Mouse (Mus musculus) MEL (cell line): Measurements from ENCODE around the gene Tor1aip2. TPM values are rescaled to one million over a fixed set of nuclear protein-coding genes. Genes with fewer than 3 reads are reported as not detected.

Experiments used
- DNase-seq: peaks from one replicate; pipeline ENCODE4 v3.0.0; 2011; ENCODE audit warnings: low read depth, low spot score
- H3K27ac ChIP-seq: 2 replicates; pipeline ENCODE4 v1.5.1; 2012; ENCODE audit warnings: low read depth, mild to moderate bottlenecking, control low read depth, low read length, moderate library complexity; ENCODE audit not compliant: control insufficient read depth
- H3K27me3 ChIP-seq, 2 experiments: fragments of 150-350 bp in 1 of 2; sonication (generic) in 1 of 2; 2 replicates each; pipeline ENCODE4 v1.6.1; 2012; ENCODE audit warnings: low read length in 2 of 2, mild to moderate bottlenecking in 2 of 2, improper control_type of control experiment in 1 of 2, moderate library complexity in 1 of 2; ENCODE audit not compliant: insufficient read depth in 2 of 2, control insufficient read depth in 1 of 2
- H3K36me3 ChIP-seq, 2 experiments: 2 replicates each; pipeline ENCODE4 v1.6.1; 2012 to 2014; ENCODE audit warnings: low read length in 2 of 2, improper control_type of control experiment in 1 of 2, inconsistent platforms in 1 of 2, mild to moderate bottlenecking in 1 of 2; ENCODE audit not compliant: insufficient read depth in 2 of 2, control insufficient read depth in 1 of 2
- H3K4me1 ChIP-seq, 2 experiments: fragments of 150-350 bp in 1 of 2; sonication (generic) in 1 of 2; 2 replicates each; pipeline ENCODE4 v1.6.1; 2012; ENCODE audit warnings: low read length in 2 of 2, improper control_type of control experiment in 1 of 2, mild to moderate bottlenecking in 1 of 2; ENCODE audit not compliant: insufficient read depth in 2 of 2, control insufficient read depth in 1 of 2
- H3K4me3 ChIP-seq, 2 experiments: fragments of 150-350 bp in 1 of 2; sonication (generic) in 1 of 2; 2 replicates each; pipeline ENCODE4 v1.5.1; 2012; ENCODE audit warnings: low read depth in 2 of 2, low read length in 2 of 2, mild to moderate bottlenecking in 2 of 2, moderate library complexity in 2 of 2, control low read depth in 1 of 2, improper control_type of control experiment in 1 of 2; ENCODE audit not compliant: control insufficient read depth in 1 of 2, insufficient read depth in 1 of 2
- H3K79me2 ChIP-seq: 2 replicates; pipeline ENCODE4 v1.6.1; 2012; ENCODE audit warnings: mild to moderate bottlenecking, low read length, moderate library complexity; ENCODE audit not compliant: control insufficient read depth, poor library complexity, insufficient read depth
- H3K9ac ChIP-seq: 2 replicates; pipeline ENCODE4 v1.6.1; 2012; ENCODE audit warnings: low read depth, mild to moderate bottlenecking, control low read depth, low read length, moderate library complexity; ENCODE audit not compliant: control insufficient read depth, poor library complexity, severe bottlenecking
- H3K9me3 ChIP-seq: fragments of 150-350 bp; sonication (generic); replicated peaks from 2 replicates; pipeline ENCODE4 v1.6.1; 2012; ENCODE audit warnings: mild to moderate bottlenecking, low read length, improper control_type of control experiment, moderate library complexity; ENCODE audit not compliant: insufficient read depth
- BHLHE40 ChIP-seq: IDR thresholded peaks from 2 replicates; pipeline ENCODE4 v1.6.1; 2012; ENCODE audit warnings: low read depth, mild to moderate bottlenecking, inconsistent platforms, low read length, improper control_type of control experiment, borderline replicate concordance
- CHD1 ChIP-seq: IDR thresholded peaks from 2 replicates; pipeline ENCODE4 v1.6.1; 2012; ENCODE audit warnings: low read depth, mild to moderate bottlenecking, inconsistent platforms, low read length, improper control_type of control experiment
- CHD2 ChIP-seq: IDR thresholded peaks from 2 replicates; pipeline ENCODE4 v1.6.1; 2011; ENCODE audit warnings: low read length, improper control_type of control experiment
- CTCF ChIP-seq, 3 experiments: IDR thresholded peaks in 2 of 3; conservative IDR thresholded peaks in 1 of 3; 2 replicates each; pipeline ENCODE4 v1.5.1; 2011 to 2012; ENCODE audit warnings: low read length in 3 of 3, low read depth in 2 of 3, mild to moderate bottlenecking in 2 of 3, improper control_type of control experiment in 1 of 3, inconsistent platforms in 1 of 3, mixed read lengths in 1 of 3, moderate library complexity in 1 of 3; ENCODE audit not compliant: control insufficient read depth in 1 of 3, insufficient read depth in 1 of 3, poor library complexity in 1 of 3, severe bottlenecking in 1 of 3
- ETS1 ChIP-seq: IDR thresholded peaks from 2 replicates; pipeline ENCODE4 v1.6.1; 2012; ENCODE audit warnings: low read depth, mild to moderate bottlenecking, inconsistent platforms, low read length, improper control_type of control experiment, moderate library complexity
- HCFC1 ChIP-seq: IDR thresholded peaks from 2 replicates; pipeline ENCODE4 v1.6.1; 2012; ENCODE audit warnings: low read depth, mild to moderate bottlenecking, inconsistent platforms, low read length, improper control_type of control experiment, moderate library complexity
- JUND ChIP-seq: IDR thresholded peaks from 2 replicates; pipeline ENCODE4 v1.6.1; 2011; ENCODE audit warnings: low read depth, mild to moderate bottlenecking, improper control_type of control experiment, low read length
- KAT2A ChIP-seq: conservative IDR thresholded peaks from 2 replicates; pipeline ENCODE4 v1.6.1; 2012; ENCODE audit warnings: low read depth, low read length, improper control_type of control experiment, inconsistent platforms
- MAFK ChIP-seq: IDR thresholded peaks from 2 replicates; pipeline ENCODE4 v1.6.1; 2011; ENCODE audit warnings: low read depth, mild to moderate bottlenecking, low read length, improper control_type of control experiment, borderline replicate concordance
- MEF2A ChIP-seq: IDR thresholded peaks from 2 replicates; pipeline ENCODE4 v1.6.1; 2014; ENCODE audit warnings: low read depth, mild to moderate bottlenecking, inconsistent platforms, low read length, improper control_type of control experiment; ENCODE audit not compliant: poor library complexity, insufficient replicate concordance, severe bottlenecking; ENCODE audit errors: extremely low read depth
- MXI1 ChIP-seq: IDR thresholded peaks from 2 replicates; pipeline ENCODE4 v1.6.1; 2011; ENCODE audit warnings: mild to moderate bottlenecking, low read depth, low read length, improper control_type of control experiment
- MYB ChIP-seq: IDR thresholded peaks from 2 replicates; pipeline ENCODE4 v1.6.1; 2011; ENCODE audit warnings: mild to moderate bottlenecking, low read depth, low read length, improper control_type of control experiment
- NELFE ChIP-seq: IDR thresholded peaks from 2 replicates; pipeline ENCODE4 v1.6.1; 2011; ENCODE audit warnings: low read depth, low read length, improper control_type of control experiment
- POLR2AphosphoS5 ChIP-seq: IDR thresholded peaks from 2 replicates; pipeline ENCODE4 v1.6.1; 2012; ENCODE audit warnings: low read depth, borderline replicate concordance, mild to moderate bottlenecking, inconsistent platforms, low read length, moderate library complexity, mixed read lengths
- RAD21 ChIP-seq: IDR thresholded peaks from 2 replicates; pipeline ENCODE4 v1.6.1; 2011; ENCODE audit warnings: mild to moderate bottlenecking, low read depth, low read length, improper control_type of control experiment
- SIN3A ChIP-seq: IDR thresholded peaks from 2 replicates; pipeline ENCODE4 v1.6.1; 2012; ENCODE audit warnings: low read length, improper control_type of control experiment, inconsistent platforms
- SMC3 ChIP-seq: IDR thresholded peaks from 2 replicates; pipeline ENCODE4 v1.6.1; 2011; ENCODE audit warnings: low read depth, low read length, improper control_type of control experiment
- UBTF ChIP-seq: IDR thresholded peaks from 2 replicates; pipeline ENCODE4 v1.6.1; 2012; ENCODE audit warnings: low read depth, mild to moderate bottlenecking, inconsistent platforms, low read length, improper control_type of control experiment, moderate library complexity, borderline replicate concordance; ENCODE audit not compliant: insufficient read depth
- USF2 ChIP-seq, 2 experiments: IDR thresholded peaks; 2 replicates each; pipeline ENCODE4 v1.6.1; 2011 to 2012; ENCODE audit warnings: improper control_type of control experiment in 2 of 2, low read length in 2 of 2, borderline replicate concordance in 1 of 2, inconsistent platforms in 1 of 2, low read depth in 1 of 2, mild to moderate bottlenecking in 1 of 2; ENCODE audit not compliant: insufficient read depth in 1 of 2
- ZC3H11A ChIP-seq: IDR thresholded peaks from 2 replicates; pipeline ENCODE4 v1.6.1; 2012; ENCODE audit warnings: low read depth, mild to moderate bottlenecking, inconsistent platforms, low read length, improper control_type of control experiment
- ZMIZ1 ChIP-seq: IDR thresholded peaks from 2 replicates; pipeline ENCODE4 v1.6.1; 2012; ENCODE audit warnings: low read depth, mild to moderate bottlenecking, inconsistent platforms, low read length, improper control_type of control experiment, moderate library complexity
- polyA plus RNA-seq, 2 experiments: library from polyadenylated mRNA; stranded (reverse) in 1 of 2; unstranded in 1 of 2; fragments of >175 nt in 1 of 2; fragments of >200 nt in 1 of 2; gene quantifications; 2 replicates each; pipeline versions ENCODE4 v1.2.1 to v1.2.4; 2012; ENCODE audit warnings: low replicate concordance in 2 of 2, low read depth in 1 of 2; ENCODE audit not compliant: insufficient read length in 2 of 2, insufficient read depth in 1 of 2, missing spikeins in 1 of 2
- total RNA-seq: library from RNA; depleted of rRNA; stranded (reverse); fragments of 300-350 nt; gene quantifications from 2 replicates; pipeline ENCODE4 v1.2.3, GENCODE M21; 2012

Tor1aip2 gene
- total and polyA plus RNA-seq, 3 experiments = 47.1 to 48.1 TPM; not detected in 1

DNA sequence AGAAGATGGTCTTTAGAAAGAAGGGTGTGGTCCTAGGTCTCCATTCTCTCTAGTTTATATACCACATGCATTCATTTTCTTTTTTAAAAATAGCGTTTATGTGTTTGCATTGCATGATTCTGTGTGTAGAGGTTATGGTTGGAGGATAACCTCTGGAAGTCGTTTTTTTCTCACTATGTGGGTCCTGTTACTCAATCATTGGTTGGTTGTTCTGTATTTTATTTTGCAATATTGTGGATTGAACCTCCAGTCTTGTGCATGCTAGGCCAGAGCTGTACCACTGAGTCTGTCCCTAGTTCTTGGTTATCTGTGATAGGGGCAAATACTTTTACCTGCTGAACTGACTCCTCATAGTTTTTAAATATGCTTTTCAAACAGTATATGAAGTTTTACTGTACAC is 23.0 kb downstream of the Tor1aip2 start:
- H3K36me3 ChIP-seq = peaks cover 3 to 8% of the 10 kb centered on the region in 2 experiments
- no peaks in the 10 kb centered on the region for H3K9me3 ChIP-seq
- H3K4me1 ChIP-seq = peaks cover 3 to 5% of the 10 kb centered on the region in 2 experiments; a peak in 3 of 4 replicates
- H3K27me3 ChIP-seq = no peaks in the 10 kb centered on the region
- no peak overlapping the region for H3K9ac ChIP-seq
- H3K27ac ChIP-seq = no peak overlapping the region
- DNase-seq = no peak
- H3K79me2 ChIP-seq = no peaks in the 10 kb centered on the region
- H3K4me3 ChIP-seq = no peak overlapping the region
- TF ChIP-seq HCFC1 (no peak), USF2 (IDR thresholded peaks at IDR 0.05; ENCODE audit: borderline replicate concordance in 1 of 2, insufficient read depth in 1 of 2, low read depth in 1 of 2, low read length in 2 of 2) (no peak), RAD21 (no peak), POLR2AphosphoS5 (no peak), MEF2A (no peak), MAFK (no peak), ETS1 (no peak), CHD2 (no peak), UBTF (no peak)

- H3K4me1 ChIP-seq = peaks cover 0 to 5% of the 10 kb centered on the region in 2 experiments; a peak in 2 of 4 replicates
- H3K9ac ChIP-seq = no peak overlapping the region
- H3K79me2 ChIP-seq = no peaks in the 10 kb centered on the region
- no peaks in the 10 kb centered on the region for H3K27me3 ChIP-seq
- peaks cover 3 to 8% of the 10 kb centered on the region in 2 experiments for H3K36me3 ChIP-seq
- no peak overlapping the region for H3K4me3 ChIP-seq
- no peak overlapping the region for H3K27ac ChIP-seq
- TF ChIP-seq ZMIZ1 (no peak), ETS1 (no peak), MXI1 (no peak), SIN3A (no peak)
- DNase-seq = no peak
- no peaks in the 10 kb centered on the region for H3K9me3 ChIP-seq
Measured at GRCm38 (mm10) chr1:156062193-156062592, 27.0 kb downstream of the Tor1aip2 start.

DNA sequence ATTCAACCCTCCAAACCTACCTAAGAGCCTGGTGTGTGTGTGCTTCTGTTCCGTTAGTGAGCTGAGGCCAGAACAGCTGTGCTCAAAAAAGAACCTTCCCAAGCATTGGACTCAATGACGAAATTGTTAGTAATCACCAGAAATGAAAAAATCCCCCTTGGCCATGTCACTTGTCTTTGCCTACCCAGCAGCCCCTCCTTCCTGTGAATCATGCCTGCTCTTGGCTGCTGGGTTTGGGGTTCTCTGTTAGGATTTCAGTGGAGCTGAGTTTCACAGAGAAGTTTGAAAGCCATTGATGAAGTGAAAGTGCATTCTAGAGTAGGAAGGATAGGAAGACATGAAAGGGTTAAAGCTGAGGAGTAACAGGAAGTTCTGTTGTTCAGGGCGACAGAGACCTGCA is 30.9 kb downstream of the Tor1aip2 start:
- Histone ChIP-seq H3K9me3 (no peaks in the 10 kb centered on the region), H3K36me3 (peaks cover 2 to 6% of the 10 kb centered on the region in 2 experiments), H3K27ac (no peak overlapping the region), H3K9ac (no peak overlapping the region), H3K79me2 (no peaks in the 10 kb centered on the region), H3K27me3 (no peaks in the 10 kb centered on the region)
- TF ChIP-seq MXI1 (no peak), KAT2A (no peak), SMC3 (no peak), MYB (no peak), CTCF (IDR thresholded peaks at IDR 0.05 in 2 of 3, conservative IDR thresholded peaks at IDR 0.05 in 1 of 3; ENCODE audit: control insufficient read depth in 1 of 3, insufficient read depth in 1 of 3, low read depth in 2 of 3, low read length in 3 of 3, poor library complexity in 1 of 3, severe bottlenecking in 1 of 3) (no peak), CHD2 (no peak), CHD1 (no peak), NELFE (no peak), ZMIZ1 (no peak), SIN3A (no peak), ZC3H11A (no peak), JUND (no peak), USF2 (IDR thresholded peaks at IDR 0.05; ENCODE audit: borderline replicate concordance in 1 of 2, insufficient read depth in 1 of 2, low read depth in 1 of 2, low read length in 2 of 2) (no peak), BHLHE40 (no peak)
- TF ChIP-seq, all 39 proteins: peak for 0
- Histone ChIP-seq H3K4me1 (peaks cover 0 to 3% of the 10 kb centered on the region in 2 experiments; a peak in 1 of 4 replicates), H3K4me3 (no peak overlapping the region)
- no peak for DNase-seq
